Mouse (Mus musculus) spleen, postnatal 0 days (tissue): ENCODE measurements around the gene Ccdc105. TPM values are rescaled to one million over a fixed set of nuclear protein-coding genes. Genes with fewer than 3 reads are reported as not detected.

Experiments used
- polyA plus RNA-seq: library from polyadenylated mRNA; unstranded; fragments of >200 nt; fragmentation: Nextera tagmentation; extraction: Ambion mirVana; gene quantifications from 2 replicates; pipeline ENCODE4 v1.2.1, GENCODE M21; 2015

The Ccdc105 gene
- polyA plus RNA-seq = not detected in 2 replicates

GRCm38 (mm10) chr10:78752452-78753191, at the start of gene Ccdc105:
TSS of gene Ccdc105 (minus strand) at chr10:78753065.

DNA sequence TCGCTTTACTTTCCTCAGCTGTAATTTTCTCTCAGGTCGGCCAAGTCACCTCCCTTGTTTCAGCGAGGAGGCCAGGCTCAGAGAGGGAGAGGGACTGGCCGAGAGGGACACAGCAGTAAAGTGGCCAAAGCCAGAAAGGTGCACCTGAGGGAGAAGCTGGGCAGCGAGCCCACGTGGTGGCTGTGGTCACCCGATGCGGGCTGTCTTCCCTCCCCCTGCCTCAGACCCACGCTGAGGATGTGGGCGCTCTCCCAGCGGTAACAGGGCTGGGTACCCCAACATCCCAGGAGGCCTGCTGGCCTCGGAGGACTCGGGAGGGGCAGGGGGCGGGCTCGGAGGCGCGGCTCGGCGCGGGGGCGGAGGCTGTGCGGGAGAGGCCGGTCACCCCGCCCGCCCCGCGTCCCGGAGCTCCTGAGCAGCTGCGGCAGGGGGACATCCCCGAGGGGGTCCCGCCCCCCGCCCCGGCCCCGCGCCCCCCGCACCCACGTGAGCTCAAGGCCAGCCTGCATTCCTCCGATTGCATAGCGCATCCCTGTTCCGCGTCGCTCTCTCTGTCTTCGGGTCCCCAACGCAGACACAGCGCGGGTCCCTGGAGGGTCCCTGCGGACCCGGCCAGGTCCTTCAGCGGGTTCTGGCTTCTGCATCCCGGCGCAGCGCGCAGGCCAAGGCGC, 27.3 kb upstream of the Ccdc105 start, which contains the start of gene Slc1a6:
Gene Slc1a6 (plus strand): TSS at position 516 of the 671 bp plus-strand sequence.

GRCm38 (mm10) chr10:78718056-78718455, 34.8 kb downstream of the Ccdc105 start, which contains the start of gene Casp14:
TSS of gene Casp14 (minus strand) at chr10:78718294.

Other genes with a start within 250 kb of the Ccdc105 start
- not detected in 2 replicates for gene Olfr1358, start 235.6 kb downstream of the Ccdc105 start, polyA plus RNA-seq
- gene Ilvbl, start 178.7 kb downstream of the Ccdc105 start, polyA plus RNA-seq = 27.4 and 32.7 TPM in 2 replicates
- 4.2 and 5.5 TPM in 2 replicates for gene Syde1, start 161.1 kb downstream of the Ccdc105 start, polyA plus RNA-seq
- gene Olfr1357, start 135.0 kb downstream of the Ccdc105 start, polyA plus RNA-seq = not detected in 2 replicates
- not detected in 2 replicates for gene Casp14, start 34.8 kb downstream of the Ccdc105 start, polyA plus RNA-seq
- gene Slc1a6, start 27.4 kb upstream of the Ccdc105 start, polyA plus RNA-seq = 0.10 and 0.18 TPM in 2 replicates
- not detected in 2 replicates for gene Olfr1356, start 99.1 kb upstream of the Ccdc105 start, polyA plus RNA-seq
- gene Olfr1355, start 122.5 kb upstream of the Ccdc105 start, polyA plus RNA-seq = not detected in 2 replicates
- not detected in 2 replicates for gene Olfr1354, start 160.1 kb upstream of the Ccdc105 start, polyA plus RNA-seq
- gene Olfr8, start 197.6 kb upstream of the Ccdc105 start, polyA plus RNA-seq = not detected in 2 replicates
- not detected in 2 replicates for gene Olfr1353, start 210.2 kb upstream of the Ccdc105 start, polyA plus RNA-seq
- gene Olfr1352, start 228.0 kb upstream of the Ccdc105 start, polyA plus RNA-seq = not detected in 2 replicates